Mouse (Mus musculus) CH12.LX (cell line): ENCODE results near the gene Gas7. TPM values are rescaled to one million over a fixed set of nuclear protein-coding genes. Genes with fewer than 3 reads are reported as not detected.

Experiments used
- DNase-seq: peaks from one replicate; pipeline ENCODE4 v3.0.0-alpha.2; 2013; ENCODE audit errors: extremely low read depth
- H3K27ac ChIP-seq: 2 replicates; pipeline ENCODE4 v1.5.1; 2012; ENCODE audit warnings: low read depth, mild to moderate bottlenecking, control low read depth, moderate library complexity; ENCODE audit not compliant: insufficient read depth
- H3K27me3 ChIP-seq: replicated peaks from 2 replicates; pipeline ENCODE3; 2012; ENCODE audit warnings: inconsistent platforms
- H3K36me3 ChIP-seq, 2 experiments: replicated peaks in 1 of 2; 2 replicates each; pipeline versions ENCODE3 to v1.6.1; 2012; ENCODE audit warnings: inconsistent platforms in 1 of 2, low read length in 1 of 2, mild to moderate bottlenecking in 1 of 2, mixed read lengths in 1 of 2, moderate library complexity in 1 of 2; ENCODE audit not compliant: control insufficient read depth in 1 of 2, insufficient read depth in 1 of 2
- H3K4me1 ChIP-seq, 2 experiments: 2 replicates each; pipeline ENCODE4 v1.6.1; 2012; ENCODE audit warnings: inconsistent platforms in 1 of 2, moderate library complexity in 1 of 2; ENCODE audit not compliant: insufficient read depth in 2 of 2, control insufficient read depth in 1 of 2
- H3K4me2 ChIP-seq: 2 replicates; pipeline ENCODE4 v1.6.1; 2012; ENCODE audit warnings: low read depth, mild to moderate bottlenecking, control low read depth; ENCODE audit not compliant: poor library complexity, insufficient read depth, severe bottlenecking
- H3K4me3 ChIP-seq, 3 experiments: fragments of 150-350 bp in 1 of 3; sonication (generic) in 1 of 3; replicated peaks in 1 of 3; 2 replicates each; pipeline versions ENCODE3 to v1.5.1; 2011 to 2012; ENCODE audit warnings: low read depth in 2 of 3, low read length in 2 of 3, mild to moderate bottlenecking in 2 of 3, moderate library complexity in 2 of 3, control low read depth in 1 of 3, improper control_type of control experiment in 1 of 3, inconsistent platforms in 1 of 3, mixed read lengths in 1 of 3; ENCODE audit not compliant: poor library complexity in 1 of 3
- H3K79me2 ChIP-seq: replicated peaks from 2 replicates; pipeline ENCODE4 v1.6.1; 2012; ENCODE audit warnings: mild to moderate bottlenecking, moderate library complexity; ENCODE audit not compliant: control insufficient read depth, poor library complexity, insufficient read depth, severe bottlenecking; ENCODE audit errors: extremely low read depth
- H3K9ac ChIP-seq: 2 replicates; pipeline ENCODE4 v1.6.1; 2012; ENCODE audit warnings: low read depth, mild to moderate bottlenecking, control low read depth, moderate library complexity; ENCODE audit not compliant: insufficient read depth
- H3K9me3 ChIP-seq: replicated peaks from 2 replicates; pipeline ENCODE3; 2012; ENCODE audit warnings: low read length, inconsistent platforms, mixed read lengths
- E2F4 ChIP-seq: IDR thresholded peaks from 2 replicates; pipeline ENCODE4 v1.6.1; 2011; ENCODE audit warnings: low read depth, low read length, improper control_type of control experiment; ENCODE audit not compliant: insufficient replicate concordance
- IRF4 ChIP-seq: IDR thresholded peaks from 2 replicates; pipeline ENCODE4 v1.6.1; 2014; ENCODE audit warnings: low read depth, mild to moderate bottlenecking, inconsistent platforms, low read length, improper control_type of control experiment
- JUN ChIP-seq: IDR thresholded peaks from 2 replicates; pipeline ENCODE4 v1.6.1; 2011; ENCODE audit warnings: low read depth, mild to moderate bottlenecking, low read length, improper control_type of control experiment, moderate library complexity; ENCODE audit not compliant: insufficient read depth
- MAFK ChIP-seq: IDR thresholded peaks from 2 replicates; pipeline ENCODE4 v1.6.1; 2011; ENCODE audit warnings: low read length, improper control_type of control experiment; ENCODE audit not compliant: insufficient replicate concordance
- MAZ ChIP-seq: IDR thresholded peaks from 2 replicates; pipeline ENCODE4 v1.6.1; 2012; ENCODE audit warnings: low read depth, mild to moderate bottlenecking, inconsistent platforms, low read length, improper control_type of control experiment, moderate library complexity
- MXI1 ChIP-seq: IDR thresholded peaks from 2 replicates; pipeline ENCODE4 v1.6.1; 2011; ENCODE audit warnings: mild to moderate bottlenecking, low read depth, low read length, improper control_type of control experiment
- MYC ChIP-seq: IDR thresholded peaks from 2 replicates; pipeline ENCODE4 v1.6.1; 2011; ENCODE audit warnings: low read depth, mild to moderate bottlenecking, improper control_type of control experiment, low read length
- NRF1 ChIP-seq: IDR thresholded peaks from 2 replicates; pipeline ENCODE4 v1.6.1; 2014; ENCODE audit warnings: low read depth, mild to moderate bottlenecking, inconsistent platforms, low read length, improper control_type of control experiment, moderate library complexity
- PAX5 ChIP-seq: IDR thresholded peaks from 2 replicates; pipeline ENCODE4 v1.6.1; 2012; ENCODE audit warnings: low read length, inconsistent platforms, mixed read lengths
- POLR2A ChIP-seq: IDR thresholded peaks from 2 replicates; pipeline ENCODE4 v1.6.1; 2011; ENCODE audit warnings: low read depth, mild to moderate bottlenecking, improper control_type of control experiment, low read length
- SIN3A ChIP-seq: IDR thresholded peaks from 2 replicates; pipeline ENCODE4 v1.6.1; 2012; ENCODE audit warnings: low read length, improper control_type of control experiment, inconsistent platforms
- TCF12 ChIP-seq: IDR thresholded peaks from 2 replicates; pipeline ENCODE4 v1.6.1; 2014; ENCODE audit warnings: low read depth, mild to moderate bottlenecking, inconsistent platforms, low read length, improper control_type of control experiment
- USF1 ChIP-seq: IDR thresholded peaks from 2 replicates; pipeline ENCODE4 v1.6.1; 2014; ENCODE audit warnings: low read depth, mild to moderate bottlenecking, inconsistent platforms, low read length, improper control_type of control experiment
- USF2 ChIP-seq: conservative IDR thresholded peaks from 2 replicates; pipeline ENCODE4 v1.6.1; 2011; ENCODE audit warnings: low read depth, low read length, improper control_type of control experiment
- ZC3H11A ChIP-seq: IDR thresholded peaks from 2 replicates; pipeline ENCODE4 v1.6.1; 2012; ENCODE audit warnings: low read depth, mild to moderate bottlenecking, inconsistent platforms, low read length, improper control_type of control experiment
- dilution Hi-C: fragments of 300-500 bp; cut with MboI; formaldehyde crosslinking; loops from 2 replicates; pipeline ENCODE4 v1.14.3; 2020; ENCODE audit warnings: low sequenced_read_pairs; ENCODE audit not compliant: extremely low pct_unique_long_range_greater_than_20kb, extremely low pct_ligation_motif_present
- in situ Hi-C: fragments of 300-500 bp; cut with MboI; formaldehyde crosslinking; loops from 3 replicates; pipeline ENCODE4 v1.14.3; 2019; ENCODE audit warnings: low sequenced_read_pairs, low pct_ligation_motif_present, low pct_unique_long_range_greater_than_20kb, mixed read lengths
- polyA plus RNA-seq: library from polyadenylated mRNA; unstranded; fragments of >175 nt; gene quantifications from 2 replicates; pipeline ENCODE4 v1.2.1, GENCODE M21; 2012; ENCODE audit warnings: low read depth; ENCODE audit not compliant: insufficient read length
- total RNA-seq, 2 experiments: library from RNA; depleted of rRNA; stranded (reverse); fragments of 300-350 nt in 1 of 2; fragments of >200 nt in 1 of 2; gene quantifications; 2 replicates each; pipeline ENCODE4 v1.2.3; 2012 to 2014

The Gas7 gene
- total and polyA plus RNA-seq, 3 experiments = 7.0 to 20.8 (median 7.0) TPM

- H3K27ac ChIP-seq = no peak overlapping the region
- dilution Hi-C loops = no loop called here
- TF ChIP-seq E2F4 (no peak), ZC3H11A (no peak), USF2 (no peak), POLR2A (no peak), NRF1 (no peak), SIN3A (no peak), MXI1 (no peak), USF1 (no peak), IRF4 (no peak), JUN (no peak), MAZ (no peak), MYC (no peak), PAX5 (no peak), TCF12 (no peak)
Measured at GRCm38 (mm10) chr11:67501468-67502244, 46.4 kb downstream of the Gas7 start.

GRCm38 (mm10) chr11:67509219-67509876 is 54.1 kb downstream of the Gas7 start:
- in situ Hi-C loops = no loop called here
- Histone ChIP-seq H3K4me2 (no peak overlapping the region), H3K9ac (no peak overlapping the region), H3K9me3 (no peaks in the 10 kb centered on the region), H3K27me3 (no peaks in the 10 kb centered on the region), H3K79me2 (no peaks in the 10 kb centered on the region), H3K4me1 (peaks cover 0 to 4% of the 10 kb centered on the region in 2 experiments; a peak in 1 of 4 replicates), H3K36me3 (no peaks in the 10 kb centered on the region), H3K4me3 (no peak overlapping the region), H3K27ac (no peak overlapping the region)
- TF ChIP-seq MAFK (peak; percentile 90), USF1 (no peak)
- dilution Hi-C loops = no loop called here
- DNase-seq = no peak

More at GRCm38 (mm10) chr11:67501468-67502244, 46.4 kb downstream of the Gas7 start:
- Histone ChIP-seq H3K4me1 (peaks cover 4 to 23% of the 10 kb centered on the region in 2 experiments), H3K4me2 (no peak overlapping the region), H3K36me3 (no peaks in the 10 kb centered on the region), H3K4me3 (no peak overlapping the region), H3K79me2 (no peaks in the 10 kb centered on the region), H3K9ac (no peak overlapping the region), H3K9me3 (no peaks in the 10 kb centered on the region), H3K27me3 (no peaks in the 10 kb centered on the region)
- in situ Hi-C loops = no loop called here
- DNase-seq = no peak
